Mouse (Mus musculus) retina, embryonic 14.5 days (tissue): ENCODE data around the gene Tead4.
A peak's percentile ranks its signal among the peaks of the same experiment; 100 is the strongest.
"Not testable (repeated sequence)": the region's sequence is repeated elsewhere in the genome, so short reads cannot be mapped to it uniquely, and the experiment has no call there.

Experiments used
- DNase-seq: peaks from one replicate; pipeline ENCODE4 v3.0.0-alpha.2; 2015; ENCODE audit warnings: low spot score

Tead4 gene

GRCm38 (mm10) chr6:128300134-128301001, at the start of gene Tead4:
Gene Tead4 (minus strand): TSS chr6:128300823.
- DNase-seq: peak; percentile 57

- DNase-seq: peak; percentile 75
Measured at GRCm38 (mm10) chr6:128349711-128350110, 49.1 kb upstream of the Tead4 start.

- no peak for DNase-seq
Measured at GRCm38 (mm10) chr6:128346782-128347181, 46.2 kb upstream of the Tead4 start.

GRCm38 (mm10) chr6:128345623-128346022, 45.0 kb upstream of the Tead4 start:
- no peak for DNase-seq

GRCm38 (mm10) chr6:128341956-128342723, 41.5 kb upstream of the Tead4 start:
- DNase-seq: no peak

- DNase-seq: no peak
Measured at GRCm38 (mm10) chr6:128338876-128339275, 38.3 kb upstream of the Tead4 start.

- no peak for DNase-seq
Measured at GRCm38 (mm10) chr6:128337467-128337866, 36.8 kb upstream of the Tead4 start.

GRCm38 (mm10) chr6:128334397-128335124, 33.9 kb upstream of the Tead4 start:
- DNase-seq: peak; percentile 87

- peak; percentile 92 for DNase-seq
Measured at GRCm38 (mm10) chr6:128318317-128318716, 17.7 kb upstream of the Tead4 start.

- no peak for DNase-seq
Measured at GRCm38 (mm10) chr6:128315597-128315996, 15.0 kb upstream of the Tead4 start.

GRCm38 (mm10) chr6:128314796-128315195, 14.2 kb upstream of the Tead4 start:
- no peak for DNase-seq

- DNase-seq: peak; percentile 79
Measured at GRCm38 (mm10) chr6:128308311-128308710, 7.7 kb upstream of the Tead4 start.

- no peak for DNase-seq
Measured at GRCm38 (mm10) chr6:128304801-128305200, 4.2 kb upstream of the Tead4 start.

- not testable (repeated sequence) for DNase-seq
Measured at GRCm38 (mm10) chr6:128302640-128303039, 2.0 kb upstream of the Tead4 start.

GRCm38 (mm10) chr6:128301891-128302290, 1.3 kb upstream of the Tead4 start:
- no peak for DNase-seq

- DNase-seq: no peak
Measured at GRCm38 (mm10) chr6:128301458-128301857, 835 bp upstream of the Tead4 start.

GRCm38 (mm10) chr6:128299292-128300133, 1.1 kb downstream of the Tead4 start:
- DNase-seq: peak; percentile 24

- no peak for DNase-seq
Measured at GRCm38 (mm10) chr6:128298246-128298645, 2.4 kb downstream of the Tead4 start.

- no peak for DNase-seq
Measured at GRCm38 (mm10) chr6:128296750-128297393, 3.8 kb downstream of the Tead4 start.

- DNase-seq: no peak
Measured at GRCm38 (mm10) chr6:128295876-128296749, 4.5 kb downstream of the Tead4 start.
